Mouse (Mus musculus) cortical plate, adult 2 months (tissue): ENCODE measurements around the gene Edaradd. TPM values are rescaled to one million over a fixed set of nuclear protein-coding genes. Genes with fewer than 3 reads are reported as not detected.

Experiments used
- H3K27ac ChIP-seq: fragments of 200-500 bp; 2 replicates; pipeline ENCODE4 v1.5.1; 2012; ENCODE audit warnings: low read length, control low read depth, inconsistent platforms; ENCODE audit not compliant: insufficient read depth
- H3K4me1 ChIP-seq: fragments of 200-500 bp; 2 replicates; pipeline ENCODE4 v1.6.1; 2011; ENCODE audit warnings: low read length; ENCODE audit not compliant: control insufficient read depth, insufficient read depth
- H3K4me3 ChIP-seq: fragments of 200-500 bp; 2 replicates; pipeline ENCODE4 v1.5.1; 2011; ENCODE audit warnings: mild to moderate bottlenecking, low read length, control low read depth; ENCODE audit not compliant: insufficient read depth
- CTCF ChIP-seq: fragments of 200-500 bp; IDR thresholded peaks from 2 replicates; pipeline ENCODE4 v1.5.1; 2011; ENCODE audit warnings: mild to moderate bottlenecking, control low read depth, low read length; ENCODE audit not compliant: insufficient read depth; ENCODE audit errors: extremely low read depth
- POLR2A ChIP-seq: fragments of 200-500 bp; IDR thresholded peaks from 2 replicates; pipeline ENCODE4 v1.6.1; 2011; ENCODE audit warnings: mild to moderate bottlenecking, low read length, control low read depth; ENCODE audit not compliant: insufficient read depth; ENCODE audit errors: extremely low read depth
- polyA plus RNA-seq: library from polyadenylated mRNA; depleted of rRNA; stranded (reverse); fragments of >200 nt; gene quantifications from 2 replicates; pipeline ENCODE4 v1.2.3, GENCODE M21; 2012; rRNA removed

The Edaradd gene
- polyA plus RNA-seq, 1 experiment: 0.10 TPM

DNA sequence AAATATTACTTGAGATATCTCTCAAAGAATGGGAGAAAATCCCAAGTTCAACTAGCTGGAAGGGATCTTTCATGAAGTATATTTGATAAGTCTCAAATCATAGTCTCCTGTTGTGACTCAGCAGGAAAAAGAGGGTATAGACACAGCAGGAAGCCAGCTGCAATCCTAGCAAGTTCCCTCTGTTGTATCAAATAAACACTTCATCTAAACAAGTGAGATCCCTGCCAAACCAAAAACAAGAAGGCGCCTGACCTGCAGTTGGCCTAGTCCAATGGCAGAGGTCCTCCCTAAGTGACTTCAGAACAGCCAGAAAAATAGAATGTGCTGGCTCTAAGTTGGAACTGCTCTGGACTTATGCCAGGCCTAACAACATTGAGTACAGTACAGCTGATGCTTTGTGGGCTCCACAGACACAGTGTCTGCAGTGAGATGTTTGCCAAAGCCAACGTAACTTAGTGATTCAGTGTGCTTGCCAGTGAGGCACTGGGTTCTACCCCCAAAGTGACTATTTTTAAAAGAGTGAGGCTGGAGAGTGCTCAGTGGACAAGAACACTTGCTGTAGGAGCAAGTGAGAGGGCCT lies 78.1 kb downstream of the Edaradd start:
- H3K4me1 ChIP-seq: no peaks in the 10 kb centered on the region
- H3K27ac ChIP-seq: no peak overlapping the region
- no peak overlapping the region for H3K4me3 ChIP-seq
- TF ChIP-seq CTCF (no peak), POLR2A (no peak)

DNA sequence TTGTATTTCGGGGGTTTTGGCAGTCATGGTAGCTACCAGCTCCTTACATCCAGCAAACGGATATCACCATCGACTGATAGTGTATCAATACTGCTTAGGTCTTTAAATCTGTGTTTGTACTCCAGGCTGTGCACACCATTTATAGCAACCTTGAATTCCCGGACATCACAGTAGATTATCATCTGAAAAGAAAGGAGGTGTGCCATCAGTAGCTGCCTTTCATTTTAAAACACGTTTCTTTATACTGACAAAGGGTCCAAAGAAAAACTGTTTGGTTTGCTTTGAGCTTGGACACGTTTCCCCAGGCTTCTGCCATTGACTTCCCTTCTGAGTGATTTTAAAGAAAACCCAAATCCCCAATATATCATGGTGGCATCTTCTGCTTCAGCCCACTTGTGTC lies 79.4 kb downstream of the Edaradd start:
- Histone ChIP-seq H3K4me1 (no peaks in the 10 kb centered on the region), H3K4me3 (no peak overlapping the region), H3K27ac (no peak overlapping the region)
- no peak for TF ChIP-seq POLR2A
- no peak for TF ChIP-seq CTCF

GRCm38 (mm10) chr13:12439586-12439985 lies 80.7 kb downstream of the Edaradd start:
- no peak for TF ChIP-seq CTCF
- no peak for TF ChIP-seq POLR2A
- Histone ChIP-seq H3K27ac (no peak overlapping the region), H3K4me3 (no peak overlapping the region), H3K4me1 (no peaks in the 10 kb centered on the region)

DNA sequence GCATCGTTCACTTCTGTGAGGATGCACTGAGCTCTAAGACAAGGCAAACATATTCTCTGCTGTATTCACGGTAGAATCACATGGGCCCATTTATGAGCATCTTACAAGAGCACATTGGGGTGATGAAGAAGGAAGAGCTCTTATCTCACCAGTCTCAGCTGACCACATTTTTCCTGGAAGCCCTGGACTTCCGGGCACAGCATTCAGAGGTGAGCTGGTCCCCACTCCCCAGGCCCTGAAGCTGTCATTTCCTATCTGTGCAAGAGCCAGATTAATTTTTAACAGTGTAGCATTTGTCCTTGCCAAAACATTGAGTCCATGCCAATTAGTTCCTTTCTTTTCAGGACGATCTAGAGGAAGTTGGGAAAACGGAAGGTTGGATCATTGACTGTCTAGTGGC lies 86.4 kb downstream of the Edaradd start:
- H3K4me3 ChIP-seq: no peak overlapping the region
- no peaks in the 10 kb centered on the region for H3K4me1 ChIP-seq
- no peak overlapping the region for H3K27ac ChIP-seq
- no peak for TF ChIP-seq CTCF
- no peak for TF ChIP-seq POLR2A

- Histone ChIP-seq H3K4me1 (no peaks in the 10 kb centered on the region), H3K4me3 (no peak overlapping the region), H3K27ac (no peak overlapping the region)
- TF ChIP-seq POLR2A: no peak
- no peak for TF ChIP-seq CTCF
Observed at GRCm38 (mm10) chr13:12428556-12428955, 91.7 kb downstream of the Edaradd start.

Other genes starting within 250 kb of the Edaradd start
- 8.3 and 15.6 TPM in 2 replicates for gene Actn2, start 179.7 kb downstream of the Edaradd start, polyA plus RNA-seq
- 22.5 and 25.8 TPM in 2 replicates for gene Heatr1, start 125.4 kb downstream of the Edaradd start, polyA plus RNA-seq
- gene Lgals8, start 55.5 kb downstream of the Edaradd start, polyA plus RNA-seq: 35.1 and 36.9 TPM in 2 replicates
- 12.5 and 12.7 TPM in 2 replicates for gene Ero1lb, start 45.4 kb upstream of the Edaradd start, polyA plus RNA-seq